Mouse (Mus musculus) 416B (cell line): ENCODE results near the gene Bcl6b.

ENCODE experiments used
- DNase-seq: peaks from one replicate; pipeline ENCODE4 v3.0.0; 2011; ENCODE audit warnings: low read depth

Bcl6b gene

GRCm38 (mm10) chr11:70229260-70230010 is at the start of gene Bcl6b:
Bcl6b (minus strand) TSS chr11:70229798.
- no peak for DNase-seq

- DNase-seq = no peak
Measured at GRCm38 (mm10) chr11:70278961-70279360, 49.4 kb upstream of the Bcl6b start.

- no peak for DNase-seq
Measured at GRCm38 (mm10) chr11:70271641-70272040, 42.0 kb upstream of the Bcl6b start.

GRCm38 (mm10) chr11:70266405-70266804 is 36.8 kb upstream of the Bcl6b start:
- DNase-seq = no peak

- DNase-seq = no peak
Measured at GRCm38 (mm10) chr11:70265819-70266218, 36.2 kb upstream of the Bcl6b start.

- DNase-seq = no peak
Measured at GRCm38 (mm10) chr11:70265252-70265651, 35.7 kb upstream of the Bcl6b start.

- no peak for DNase-seq
Measured at GRCm38 (mm10) chr11:70259035-70259434, 29.4 kb upstream of the Bcl6b start.

GRCm38 (mm10) chr11:70254931-70255531 is 25.4 kb upstream of the Bcl6b start, which contains the start of gene Alox12:
Alox12 (minus strand) TSS chr11:70255353.
- no peak for DNase-seq

- DNase-seq = no peak
Measured at GRCm38 (mm10) chr11:70254337-70254736, 24.7 kb upstream of the Bcl6b start.

- no peak for DNase-seq
Measured at GRCm38 (mm10) chr11:70251853-70252252, 22.3 kb upstream of the Bcl6b start.

- peak; percentile 57 for DNase-seq
Measured at GRCm38 (mm10) chr11:70250150-70250549, 20.6 kb upstream of the Bcl6b start.

GRCm38 (mm10) chr11:70247136-70247845 is 17.7 kb upstream of the Bcl6b start:
- peak; percentile 77 for DNase-seq

- DNase-seq = no peak
Measured at GRCm38 (mm10) chr11:70242591-70242990, 13.0 kb upstream of the Bcl6b start.

GRCm38 (mm10) chr11:70239541-70240279 is 10.1 kb upstream of the Bcl6b start, which contains the start of the genes Gm21988 and Rnasek:
Gm21988 (minus strand) TSS chr11:70239830.
Rnasek (minus strand) TSS chr11:70239842.
- peak; percentile 91 for DNase-seq

- peak; percentile 53 for DNase-seq
Measured at GRCm38 (mm10) chr11:70238591-70239440, 9.2 kb upstream of the Bcl6b start.

- peak; percentile 98 for DNase-seq
Measured at GRCm38 (mm10) chr11:70237457-70238167, 8.0 kb upstream of the Bcl6b start, which contains the start of gene 0610010K14Rik. 0610010K14Rik (minus strand) TSS chr11:70237914.

- no peak for DNase-seq
Measured at GRCm38 (mm10) chr11:70236717-70237116, 7.1 kb upstream of the Bcl6b start.

GRCm38 (mm10) chr11:70235254-70235900 is 5.8 kb upstream of the Bcl6b start:
- DNase-seq = no peak

GRCm38 (mm10) chr11:70234497-70234896 is 4.9 kb upstream of the Bcl6b start:
- DNase-seq = peak; percentile 34

- DNase-seq = no peak
Measured at GRCm38 (mm10) chr11:70234037-70234436, 4.4 kb upstream of the Bcl6b start.
